Mouse (Mus musculus) forebrain, embryonic 16.5 days (tissue): ENCODE results near the gene Cpa3. TPM values are rescaled to one million over a fixed set of nuclear protein-coding genes. Genes with fewer than 3 reads are reported as not detected.

Experiments
- ATAC-seq: fragments of 200-750 bp; cut with Nextera tagmentation; 2 replicates; pipeline ENCODE4 v1.8.0; 2017; ENCODE audit warnings: mild to moderate bottlenecking, moderate library complexity
- H3K27ac ChIP-seq: fragments of 300-500 bp; sonication (generic); 2 replicates; pipeline ENCODE4 v1.5.1; 2014; ENCODE audit warnings: low read length, control low read depth
- H3K27me3 ChIP-seq: fragments of 300-500 bp; sonication (generic); replicated peaks from 2 replicates; pipeline ENCODE4 v1.6.1; 2014; ENCODE audit warnings: low read length; ENCODE audit not compliant: control insufficient read depth, insufficient read depth
- H3K36me3 ChIP-seq: fragments of 300-500 bp; sonication (generic); 2 replicates; pipeline ENCODE4 v1.6.1; 2014; ENCODE audit not compliant: control insufficient read depth, insufficient read depth
- H3K4me1 ChIP-seq: fragments of 300-500 bp; sonication (generic); replicated peaks from 2 replicates; pipeline ENCODE4 v1.6.1; 2014; ENCODE audit warnings: low read length; ENCODE audit not compliant: control insufficient read depth, insufficient read depth
- H3K4me2 ChIP-seq: fragments of 300-500 bp; sonication (generic); 2 replicates; pipeline ENCODE4 v1.6.1; 2014; ENCODE audit warnings: mild to moderate bottlenecking, low read length, control low read depth
- H3K4me3 ChIP-seq: fragments of 300-500 bp; sonication (generic); replicated peaks from 2 replicates; pipeline ENCODE4 v1.5.1; 2014; ENCODE audit warnings: mild to moderate bottlenecking, low read length, control low read depth
- H3K9ac ChIP-seq: fragments of 300-500 bp; sonication (generic); replicated peaks from 2 replicates; pipeline ENCODE4 v1.6.1; 2014; ENCODE audit warnings: low read depth, low read length, control low read depth
- H3K9me3 ChIP-seq: fragments of 300-500 bp; sonication (generic); 2 replicates; pipeline ENCODE4 v1.6.1; 2016; ENCODE audit warnings: low read length; ENCODE audit not compliant: control insufficient read depth
- WGBS: fragments of 180-500 bp; shearing (Covaris S2); extraction: QIAGEN DNeasy Blood & Tissue Kit; methylation state at CpG from one replicate; pipeline ENCODE4 v1.1.7; 2014; 5-methylcytosine and 5-hydroxymethylcytosine counted together
- polyA plus RNA-seq: library from polyadenylated mRNA; unstranded; fragments of >200 nt; fragmentation: Nextera tagmentation; extraction: Ambion mirVana; gene quantifications from 2 replicates; pipeline ENCODE4 v1.2.1, GENCODE M21; 2015

The Cpa3 gene
- polyA plus RNA-seq, 1 experiment from 2014 or later = 0.28 TPM

- ATAC-seq = no peak
- WGBS = 87% methylated on average over 1 of the region's 1 CpGs
Measured at GRCm38 (mm10) chr3:20229027-20229426, 13.0 kb downstream of the Cpa3 start.

GRCm38 (mm10) chr3:20225429-20225828 lies 16.6 kb downstream of the Cpa3 start:
- Histone ChIP-seq H3K9ac (no peak overlapping the region), H3K27me3 (no peaks in the 10 kb centered on the region), H3K4me1 (no peaks in the 10 kb centered on the region), H3K4me3 (no peak overlapping the region), H3K4me2 (no peak overlapping the region), H3K9me3 (no peaks in the 10 kb centered on the region), H3K36me3 (no peaks in the 10 kb centered on the region), H3K27ac (no peak overlapping the region)
- WGBS = 87% methylated on average over 2 of the region's 2 CpGs
- no peak for ATAC-seq

More at GRCm38 (mm10) chr3:20229027-20229426, 13.0 kb downstream of the Cpa3 start:
- no peak overlapping the region for H3K4me2 ChIP-seq
- H3K27me3 ChIP-seq = no peaks in the 10 kb centered on the region
- no peaks in the 10 kb centered on the region for H3K9me3 ChIP-seq
- H3K4me3 ChIP-seq = no peak overlapping the region
- no peaks in the 10 kb centered on the region for H3K4me1 ChIP-seq
- no peak overlapping the region for H3K9ac ChIP-seq
- H3K27ac ChIP-seq = no peak overlapping the region
- no peaks in the 10 kb centered on the region for H3K36me3 ChIP-seq

GRCm38 (mm10) chr3:20222926-20223698 lies 18.9 kb downstream of the Cpa3 start:
- Histone ChIP-seq H3K9ac (no peak overlapping the region), H3K27ac (no peak overlapping the region), H3K4me1 (no peaks in the 10 kb centered on the region), H3K27me3 (no peaks in the 10 kb centered on the region), H3K4me3 (no peak overlapping the region), H3K4me2 (no peak overlapping the region), H3K36me3 (no peaks in the 10 kb centered on the region), H3K9me3 (no peaks in the 10 kb centered on the region)
- no peak for ATAC-seq
- 90% methylated on average over 9 of the region's 9 CpGs for WGBS

GRCm38 (mm10) chr3:20222136-20222535 lies 19.8 kb downstream of the Cpa3 start:
- no peak for ATAC-seq
- H3K4me1 ChIP-seq = no peaks in the 10 kb centered on the region
- H3K27ac ChIP-seq = no peak overlapping the region
- no peak overlapping the region for H3K9ac ChIP-seq
- 85% methylated on average over 3 of the region's 3 CpGs for WGBS
- no peaks in the 10 kb centered on the region for H3K36me3 ChIP-seq
- H3K9me3 ChIP-seq = no peaks in the 10 kb centered on the region
- H3K27me3 ChIP-seq = no peaks in the 10 kb centered on the region
- no peak overlapping the region for H3K4me2 ChIP-seq
- H3K4me3 ChIP-seq = no peak overlapping the region

- H3K9ac ChIP-seq = no peak overlapping the region
- no peaks in the 10 kb centered on the region for H3K36me3 ChIP-seq
- no peaks in the 10 kb centered on the region for H3K9me3 ChIP-seq
- no peak overlapping the region for H3K4me2 ChIP-seq
- no peaks in the 10 kb centered on the region for H3K4me1 ChIP-seq
- WGBS = 28% methylated on average over 6 of the region's 6 CpGs
- H3K27ac ChIP-seq = no peak overlapping the region
- H3K4me3 ChIP-seq = no peak overlapping the region
- ATAC-seq = peak; percentile 77
- no peaks in the 10 kb centered on the region for H3K27me3 ChIP-seq
Measured at GRCm38 (mm10) chr3:20198869-20199268, 43.1 kb downstream of the Cpa3 start.

- no peaks in the 10 kb centered on the region for H3K9me3 ChIP-seq
- H3K4me1 ChIP-seq = no peaks in the 10 kb centered on the region
- H3K27me3 ChIP-seq = no peaks in the 10 kb centered on the region
- no peaks in the 10 kb centered on the region for H3K36me3 ChIP-seq
- 88% methylated on average over 10 of the region's 10 CpGs for WGBS
- no peak overlapping the region for H3K27ac ChIP-seq
- H3K4me3 ChIP-seq = no peak overlapping the region
- H3K4me2 ChIP-seq = no peak overlapping the region
- ATAC-seq = no peak; the same call in 1 of the 2 replicates
- H3K9ac ChIP-seq = no peak overlapping the region
Measured at GRCm38 (mm10) chr3:20197878-20198277, 44.1 kb downstream of the Cpa3 start.

- Histone ChIP-seq H3K9ac (no peak overlapping the region), H3K9me3 (no peaks in the 10 kb centered on the region), H3K27me3 (no peaks in the 10 kb centered on the region), H3K4me2 (no peak overlapping the region), H3K36me3 (no peaks in the 10 kb centered on the region), H3K4me1 (no peaks in the 10 kb centered on the region), H3K4me3 (no peak overlapping the region), H3K27ac (no peak overlapping the region)
- no peak for ATAC-seq
- 78% methylated on average over 5 of the region's 5 CpGs for WGBS
Measured at GRCm38 (mm10) chr3:20188976-20189675, 52.9 kb downstream of the Cpa3 start.

- no peaks in the 10 kb centered on the region for H3K4me1 ChIP-seq
- no peaks in the 10 kb centered on the region for H3K9me3 ChIP-seq
- H3K36me3 ChIP-seq = no peaks in the 10 kb centered on the region
- H3K4me3 ChIP-seq = no peak overlapping the region
- no peak overlapping the region for H3K9ac ChIP-seq
- no peaks in the 10 kb centered on the region for H3K27me3 ChIP-seq
- H3K4me2 ChIP-seq = no peak overlapping the region
- no peak overlapping the region for H3K27ac ChIP-seq
- WGBS = 88% methylated on average over 6 of the region's 6 CpGs
- ATAC-seq = no peak
Measured at GRCm38 (mm10) chr3:20172394-20172793, 69.6 kb downstream of the Cpa3 start.

GRCm38 (mm10) chr3:20167487-20167886 lies 74.5 kb downstream of the Cpa3 start:
- Histone ChIP-seq H3K9me3 (no peaks in the 10 kb centered on the region), H3K9ac (no peak overlapping the region), H3K27me3 (no peaks in the 10 kb centered on the region), H3K4me1 (no peaks in the 10 kb centered on the region), H3K4me3 (no peak overlapping the region), H3K36me3 (no peaks in the 10 kb centered on the region), H3K27ac (no peak overlapping the region), H3K4me2 (no peak overlapping the region)
- no peak for ATAC-seq
- WGBS = 88% methylated on average over 1 of the region's 1 CpGs
